Mouse (Mus musculus) heart, adult 2 months (tissue): ENCODE results near the gene Mprip. TPM values are rescaled to one million over a fixed set of nuclear protein-coding genes. Genes with fewer than 3 reads are reported as not detected.

Source experiments
- DNase-seq, 2 experiments: peaks; one replicate each; pipeline ENCODE4 v3.0.0; 2021
- H3K27ac ChIP-seq: fragments of 200-600 bp; 2 replicates; pipeline ENCODE4 v1.8.1; 2022
- H3K27me3 ChIP-seq: fragments of 200-500 bp; 2 replicates; pipeline ENCODE4 v1.6.1; 2012; ENCODE audit warnings: mild to moderate bottlenecking, low read length, inconsistent platforms, mixed read lengths; ENCODE audit not compliant: control insufficient read depth, insufficient read depth
- H3K36me3 ChIP-seq: fragments of 200-500 bp; 2 replicates; pipeline ENCODE4 v1.6.1; 2012; ENCODE audit warnings: low read length, inconsistent platforms; ENCODE audit not compliant: control insufficient read depth, insufficient read depth
- H3K4me1 ChIP-seq: fragments of 200-500 bp; 2 replicates; pipeline ENCODE4 v1.6.1; 2011; ENCODE audit warnings: low read length; ENCODE audit not compliant: control insufficient read depth, insufficient read depth
- H3K4me3 ChIP-seq: fragments of 200-600 bp; 2 replicates; pipeline ENCODE4 v1.8.1; 2022
- H3K79me2 ChIP-seq: fragments of 200-500 bp; replicated peaks from 2 replicates; pipeline ENCODE4 v1.6.1; 2012; ENCODE audit warnings: mild to moderate bottlenecking, inconsistent platforms, low read length, moderate library complexity, mixed read lengths; ENCODE audit not compliant: control insufficient read depth, insufficient read depth
- H3K9ac ChIP-seq: fragments of 200-500 bp; 2 replicates; pipeline ENCODE4 v1.6.1; 2012; ENCODE audit warnings: low read depth, mild to moderate bottlenecking, control low read depth, inconsistent platforms, low read length, mixed read lengths
- CTCF ChIP-seq: fragments of 200-600 bp; IDR thresholded peaks from 2 replicates; pipeline ENCODE4 v1.8.1; 2022; ENCODE audit warnings: antibody characterized with exemption, mild to moderate bottlenecking, moderate library complexity
- EP300 ChIP-seq: fragments of 200-500 bp; IDR thresholded peaks from 2 replicates; pipeline ENCODE4 v1.6.1; 2011; ENCODE audit warnings: low read depth, low read length, control low read depth; ENCODE audit not compliant: insufficient read depth
- POLR2A ChIP-seq: fragments of 200-500 bp; IDR thresholded peaks from 2 replicates; pipeline ENCODE4 v1.6.1; 2011; ENCODE audit warnings: mild to moderate bottlenecking, low read depth, low read length, control low read depth; ENCODE audit not compliant: insufficient read depth
- WGBS: fragments of 180-500 bp; shearing (Covaris S2); methylation state at CpG from one replicate; pipeline ENCODE4 v1.1.7; 2018; 5-methylcytosine and 5-hydroxymethylcytosine counted together
- intact Hi-C: fragments of 180-260 bp; cut with DNase I; formaldehyde crosslinking; loops from one replicate; pipeline ENCODE4 v1.15.1; 2025
- polyA plus RNA-seq: library from polyadenylated mRNA; depleted of rRNA; stranded (reverse); fragments of >200 nt; gene quantifications from 2 replicates; pipeline ENCODE4 v1.2.3, GENCODE M21; 2012
- total RNA-seq, 2 experiments: library from RNA; stranded (reverse); gene quantifications; 2 replicates each; pipeline ENCODE4 v1.2.3; 2021

The Mprip gene
- total and polyA plus RNA-seq, 3 experiments: 77.1 to 142 (median 132) TPM

DNA sequence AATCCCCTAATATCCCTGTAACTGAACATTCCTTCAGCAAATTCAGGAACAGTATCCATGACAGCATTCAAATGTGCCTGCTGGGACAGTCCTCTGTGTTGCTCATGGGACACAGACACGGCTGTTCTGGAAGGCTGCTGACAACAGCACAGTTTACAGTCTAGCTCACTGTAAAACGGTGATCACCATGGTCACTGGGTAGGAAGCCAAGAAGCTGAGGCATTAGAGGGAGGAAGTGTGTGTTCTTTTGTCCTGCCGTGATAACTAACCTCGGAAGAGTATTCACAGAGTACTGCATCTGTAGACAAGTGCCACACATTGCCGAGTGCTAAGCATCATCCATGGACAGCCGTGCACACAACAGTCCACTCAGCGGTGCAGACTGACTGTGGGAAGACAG, 109.6 kb downstream of the Mprip start:
- DNase-seq: no peak
- H3K27ac ChIP-seq: no peak overlapping the region
- WGBS: 46% methylated on average over 7 of the region's 7 CpGs
- intact Hi-C loops: no loop called here
- H3K79me2 ChIP-seq: no peaks in the 10 kb centered on the region
- peaks cover 5% of the 10 kb centered on the region for H3K36me3 ChIP-seq
- no peak overlapping the region for H3K9ac ChIP-seq
- peaks cover 3% of the 10 kb centered on the region; the same call in 1 of the 2 replicates for H3K4me1 ChIP-seq
- H3K4me3 ChIP-seq: no peak overlapping the region
- TF ChIP-seq POLR2A: no peak
- no peak for TF ChIP-seq CTCF
- TF ChIP-seq EP300: no peak
- no peaks in the 10 kb centered on the region for H3K27me3 ChIP-seq

GRCm38 (mm10) chr11:59772291-59772690, 111.2 kb downstream of the Mprip start:
- Histone ChIP-seq H3K9ac (no peak overlapping the region), H3K4me1 (peaks cover 3% of the 10 kb centered on the region; the same call in 1 of the 2 replicates), H3K4me3 (no peak overlapping the region), H3K36me3 (peaks cover 5% of the 10 kb centered on the region), H3K27ac (no peak overlapping the region), H3K79me2 (no peaks in the 10 kb centered on the region), H3K27me3 (no peaks in the 10 kb centered on the region)
- DNase-seq: no peak
- intact Hi-C loops: no loop called here
- WGBS: 74% methylated on average over 2 of the region's 2 CpGs
- TF ChIP-seq EP300 (no peak), CTCF (no peak), POLR2A (no peak)

- Histone ChIP-seq H3K4me1 (peaks cover 3% of the 10 kb centered on the region; the same call in 1 of the 2 replicates), H3K9ac (no peak overlapping the region), H3K27me3 (no peaks in the 10 kb centered on the region), H3K79me2 (no peaks in the 10 kb centered on the region), H3K36me3 (peaks cover 5% of the 10 kb centered on the region), H3K27ac (no peak overlapping the region), H3K4me3 (no peak overlapping the region)
- intact Hi-C loops: no loop called here
- WGBS: 66% methylated on average over 4 of the region's 4 CpGs
- no peak for DNase-seq
- TF ChIP-seq CTCF (no peak), POLR2A (no peak), EP300 (no peak)
These were observed 111.8 kb downstream of the Mprip start for GRCm38 (mm10) chr11:59772902-59773301.

- peaks cover 3% of the 10 kb centered on the region; the same call in 1 of the 2 replicates for H3K4me1 ChIP-seq
- no peaks in the 10 kb centered on the region for H3K79me2 ChIP-seq
- no peak overlapping the region for H3K27ac ChIP-seq
- TF ChIP-seq POLR2A (no peak), CTCF (no peak), EP300 (no peak)
- intact Hi-C loops: no loop called here
- no peaks in the 10 kb centered on the region for H3K27me3 ChIP-seq
- peaks cover 5% of the 10 kb centered on the region for H3K36me3 ChIP-seq
- no peak for DNase-seq
- WGBS: 67% methylated on average over 4 of the region's 4 CpGs
- H3K9ac ChIP-seq: no peak overlapping the region
- H3K4me3 ChIP-seq: no peak overlapping the region
These were observed 113.4 kb downstream of the Mprip start for GRCm38 (mm10) chr11:59774522-59774921.

DNA sequence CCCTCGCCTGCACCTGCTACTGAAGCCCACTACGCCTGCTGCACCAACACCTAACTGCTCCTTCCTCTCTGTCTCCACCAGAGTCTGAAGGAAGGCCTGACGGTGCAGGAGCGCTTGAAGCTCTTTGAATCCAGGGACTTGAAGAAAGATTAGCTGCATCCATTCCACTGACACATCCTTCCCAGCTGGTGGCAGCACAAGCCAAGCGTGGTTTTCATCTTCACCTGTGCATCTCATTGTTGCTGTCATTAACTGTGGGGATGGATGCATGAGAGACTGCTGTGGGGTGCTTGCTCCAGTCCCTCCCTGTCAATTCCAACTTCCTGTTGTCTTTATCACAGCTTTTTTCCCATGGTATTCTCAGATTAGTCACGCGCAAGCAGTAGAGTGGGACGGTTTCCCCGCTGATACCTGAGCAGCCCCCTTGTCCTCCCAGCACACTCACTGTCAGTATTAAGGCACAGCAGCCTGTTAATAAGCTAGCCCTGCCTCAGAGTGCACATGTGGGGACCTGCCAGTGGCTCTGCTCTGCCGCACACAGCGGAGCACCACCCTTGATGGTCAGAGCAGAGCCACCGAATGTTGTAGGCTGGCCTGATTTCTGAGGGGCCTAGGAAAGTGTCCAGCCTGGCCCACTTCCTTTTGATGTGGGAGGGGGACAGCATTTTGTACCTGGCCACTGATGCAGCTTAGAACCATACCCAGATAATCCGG, 114.5 kb downstream of the Mprip start:
- Histone ChIP-seq H3K36me3 (peaks cover 4% of the 10 kb centered on the region), H3K27ac (no peak overlapping the region), H3K4me1 (peaks cover 5% of the 10 kb centered on the region; the same call in 1 of the 2 replicates), H3K4me3 (no peak overlapping the region), H3K27me3 (no peaks in the 10 kb centered on the region), H3K9ac (no peak overlapping the region), H3K79me2 (no peaks in the 10 kb centered on the region)
- WGBS: 84% methylated on average over 13 of the region's 13 CpGs
- TF ChIP-seq POLR2A: no peak
- TF ChIP-seq EP300: no peak
- TF ChIP-seq CTCF: peak; percentile 32
- DNase-seq: no peak
- intact Hi-C loops: no loop called here

- intact Hi-C loops: no loop called here
- no peaks in the 10 kb centered on the region for H3K79me2 ChIP-seq
- no peak for DNase-seq
- H3K4me1 ChIP-seq: peaks cover 5% of the 10 kb centered on the region; the same call in 1 of the 2 replicates
- 75% methylated on average over 5 of the region's 5 CpGs for WGBS
- TF ChIP-seq POLR2A: no peak
- no peak for TF ChIP-seq CTCF
- TF ChIP-seq EP300: no peak
- H3K4me3 ChIP-seq: no peak overlapping the region
- H3K27me3 ChIP-seq: no peaks in the 10 kb centered on the region
- peaks cover 2% of the 10 kb centered on the region for H3K36me3 ChIP-seq
- no peak overlapping the region for H3K9ac ChIP-seq
- H3K27ac ChIP-seq: no peak overlapping the region
These were observed 116.2 kb downstream of the Mprip start for GRCm38 (mm10) chr11:59777259-59777658.
